Comparison of ENCODE assay signal across 7 mouse cellular contexts in the genomic region with DNA sequence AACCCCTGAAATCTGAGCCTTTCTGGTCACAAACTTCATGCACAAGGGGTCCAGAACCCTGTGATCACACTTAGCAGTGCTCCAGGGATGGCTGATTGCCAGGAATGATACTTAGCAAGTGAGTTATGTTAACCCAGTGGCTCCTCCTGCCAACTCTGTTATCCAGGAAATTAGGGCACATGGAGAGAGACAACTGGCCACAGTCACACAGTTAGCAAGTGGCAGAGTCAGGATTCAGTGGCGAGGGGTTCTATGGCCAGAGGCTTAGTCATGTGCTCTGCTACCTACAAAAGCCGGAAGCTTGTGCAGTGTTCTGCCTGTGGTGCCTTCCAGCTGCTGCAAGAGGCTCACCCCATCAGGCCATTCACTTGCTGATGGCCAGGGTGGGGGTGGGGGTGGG.
A peak's percentile ranks its signal among the peaks of the same experiment; 100 is the strongest.
DNase-seq lines count a peak whose midpoint lies in the region; ATAC-seq and TF ChIP-seq lines count a peak whose summit lies in the region.

No protein-coding gene starts in this region.

- H3K4me1 ChIP-seq in heart, embryonic 15.5 days (replicated peaks) = peaks cover 12% of the 10 kb centered on the region
- H3K4me1 ChIP-seq in heart, embryonic 10.5 days = peaks cover 19% of the 10 kb centered on the region
- peaks cover 5% of the 10 kb centered on the region; the same call in 1 of the 2 replicates for H3K4me1 ChIP-seq in lung, postnatal 0 days (ENCODE audit: insufficient read depth, low read depth, low read length)
- 0 out of 2 replicates have a peak, but pooled peaks cover 10% of the 10 kb centered on the region for H3K4me1 ChIP-seq in kidney, postnatal 0 days (replicated peaks; ENCODE audit: insufficient read depth, low read length)

- H3K27me3 ChIP-seq in heart, embryonic 15.5 days = no peaks in the 10 kb centered on the region
- H3K27me3 ChIP-seq in heart, embryonic 10.5 days (ENCODE audit: insufficient read depth, poor library complexity, severe bottlenecking) = no peaks in the 10 kb centered on the region
- no peaks in the 10 kb centered on the region for H3K27me3 ChIP-seq in lung, postnatal 0 days (replicated peaks; ENCODE audit: insufficient read depth, low read length)
- no peaks in the 10 kb centered on the region for H3K27me3 ChIP-seq in kidney, postnatal 0 days (ENCODE audit: insufficient read depth, low read length)

- H3K4me3 ChIP-seq in heart, embryonic 15.5 days = no peak overlapping the region
- H3K4me3 ChIP-seq in heart, embryonic 10.5 days = no peak overlapping the region
- no peak overlapping the region for H3K4me3 ChIP-seq in lung, postnatal 0 days (ENCODE audit: low read depth, low read length)
- no peak overlapping the region for H3K4me3 ChIP-seq in kidney, postnatal 0 days (replicated peaks; ENCODE audit: low read depth, low read length)

- no peak overlapping the region for H3K9ac ChIP-seq in heart, embryonic 15.5 days
- H3K9ac ChIP-seq in lung, postnatal 0 days (replicated peaks; ENCODE audit: low read depth) = no peak overlapping the region
- no peak overlapping the region for H3K9ac ChIP-seq in kidney, postnatal 0 days (ENCODE audit: low read depth, low read length)

- no peaks in the 10 kb centered on the region for H3K36me3 ChIP-seq in heart, embryonic 15.5 days
- no peaks in the 10 kb centered on the region for H3K36me3 ChIP-seq in heart, embryonic 10.5 days
- H3K36me3 ChIP-seq in lung, postnatal 0 days (ENCODE audit: insufficient read depth, low read length) = no peaks in the 10 kb centered on the region
- no peaks in the 10 kb centered on the region for H3K36me3 ChIP-seq in kidney, postnatal 0 days (ENCODE audit: insufficient read depth, low read length)

- DNase-seq in heart, embryonic 10.5 days (ENCODE audit: low spot score) = no peak
- peak; percentile 33 for DNase-seq in lung, postnatal 0 days (ENCODE audit: low spot score)
- no peak for DNase-seq in lung, postnatal 4 days
- DNase-seq in kidney, postnatal 0 days (ENCODE audit: low spot score) = peak; percentile 65
- DNase-seq in retina, embryonic 14.5 days (ENCODE audit: low spot score) = peak; percentile 27

- H3K4me2 ChIP-seq in heart, embryonic 15.5 days = no peak overlapping the region
- no peak overlapping the region for H3K4me2 ChIP-seq in lung, postnatal 0 days (replicated peaks; ENCODE audit: low read depth, low read length)
- H3K4me2 ChIP-seq in kidney, postnatal 0 days (ENCODE audit: low read length) = no peak overlapping the region

- H3K9me3 ChIP-seq in heart, embryonic 15.5 days (replicated peaks) = no peaks in the 10 kb centered on the region
- H3K9me3 ChIP-seq in heart, embryonic 10.5 days = no peaks in the 10 kb centered on the region
- no peaks in the 10 kb centered on the region for H3K9me3 ChIP-seq in lung, postnatal 0 days (ENCODE audit: low read length)
- no peaks in the 10 kb centered on the region for H3K9me3 ChIP-seq in kidney, postnatal 0 days (replicated peaks; ENCODE audit: low read length)

- peak; percentile 64 for ATAC-seq in heart, embryonic 15.5 days (replicated peaks; ENCODE audit: insufficient number of reproducible peaks, insufficient read depth, low FRiP score, low read depth)
- no peak for ATAC-seq in lung, postnatal 0 days
- ATAC-seq in kidney, postnatal 0 days (replicated peaks; ENCODE audit: low FRiP score, low read depth) = peak; percentile 42; the same call in 1 of the 2 replicates
- ATAC-seq in cerebellum, adult (ENCODE audit: insufficient number of reproducible peaks, low FRiP score, low TSS enrichment) = no peak

- no peak overlapping the region for H3K27ac ChIP-seq in heart, embryonic 15.5 days
- no peak overlapping the region for H3K27ac ChIP-seq in heart, embryonic 10.5 days
- H3K27ac ChIP-seq in lung, postnatal 0 days (ENCODE audit: low read length) = no peak overlapping the region
- no peak overlapping the region for H3K27ac ChIP-seq in kidney, postnatal 0 days

- no peak for TF ChIP-seq EP300 in lung, postnatal 0 days (IDR thresholded peaks at IDR 0.05)

- TF ChIP-seq CTCF in lung, postnatal 0 days (IDR thresholded peaks at IDR 0.05) = no peak
- no peak for TF ChIP-seq CTCF in kidney, postnatal 0 days (IDR thresholded peaks at IDR 0.05; ENCODE audit: low read depth)

- WGBS in heart, embryonic 15.5 days = 50% methylated on average over 2 of the region's 2 CpGs
- 58% methylated on average over 2 of the region's 2 CpGs for WGBS in heart, embryonic 10.5 days
- 36% methylated on average over 2 of the region's 2 CpGs for WGBS in lung, postnatal 0 days
- 30% methylated on average over 2 of the region's 2 CpGs for WGBS in kidney, postnatal 0 days

Comparison
In these comparisons a context has a peak if more than half of its experiments do, and no peak if none do; other contexts are left out.
1. DNase-seq: peak in lung, postnatal 0 days (single experiment), kidney, postnatal 0 days (single experiment) and retina, embryonic 14.5 days (single experiment); none in heart, embryonic 10.5 days (single experiment) and lung, postnatal 4 days (0 of 2).
2. ATAC-seq: peak in heart, embryonic 15.5 days (single experiment) and kidney, postnatal 0 days (single experiment); none in lung, postnatal 0 days (single experiment) and cerebellum, adult (single experiment).